Mouse (Mus musculus): Measurements from ENCODE around the gene Nell1.
A peak's percentile ranks its signal among the peaks of the same experiment; 100 is the strongest.

GRCm38 (mm10) chr7:49953546-49954181 lies 21.0 kb upstream of the Nell1 start:
- TF ChIP-seq CTCF (IDR thresholded peaks at IDR 0.05; ENCODE audit: low read depth) (peak; percentile 59), EP300 (IDR thresholded peaks at IDR 0.05; ENCODE audit: low read depth) (no peak)

Measured in heart, postnatal 0 days (tissue).